Mouse (Mus musculus): Measurements from ENCODE around the gene H2-Ke6. TPM values are rescaled to one million over a fixed set of nuclear protein-coding genes. Genes with fewer than 3 reads are reported as not detected.

The H2-Ke6 gene
- polyA plus RNA-seq, 1 experiment from 2014 or later: 65.4 TPM

GRCm38 (mm10) chr17:34024861-34025755 lies 2.8 kb downstream of the H2-Ke6 start:
- Histone ChIP-seq H3K4me2 (ENCODE audit: low read length) (peak overlapping the region; percentile 87), H3K4me3 (replicated peaks; ENCODE audit: low read length) (peak overlapping the region; percentile 69), H3K9ac (replicated peaks; ENCODE audit: low read depth, low read length) (peak overlapping the region; percentile 79), H3K27ac (ENCODE audit: low read length) (peak overlapping the region; percentile 97), H3K36me3 (ENCODE audit: control insufficient read depth, insufficient read depth) (peaks cover 8% of the 10 kb centered on the region), H3K9me3 (ENCODE audit: control insufficient read depth, low read length) (no peaks in the 10 kb centered on the region), H3K4me1 (replicated peaks; ENCODE audit: control insufficient read depth, insufficient read depth, low read length) (peaks cover 52% of the 10 kb centered on the region), H3K27me3 (replicated peaks; ENCODE audit: control insufficient read depth, insufficient read depth, low read length) (no peaks in the 10 kb centered on the region)
- ATAC-seq: no peak; the same call in 1 of the 2 replicates
- under 1% methylated on average over 55 of the region's 57 CpGs for WGBS

GRCm38 (mm10) chr17:34024317-34024821 lies 3.5 kb downstream of the H2-Ke6 start, which contains the start of gene Ring1:
Gene Ring1 (minus strand): TSS chr17:34024680.
- peak within 1 kb of the TSS; percentile 97 for H3K27ac ChIP-seq (ENCODE audit: low read length)
- peaks cover 46% of the 10 kb centered on the region for H3K4me1 ChIP-seq (replicated peaks; ENCODE audit: control insufficient read depth, insufficient read depth, low read length)
- peak within 1 kb of the TSS; percentile 79 for H3K9ac ChIP-seq (replicated peaks; ENCODE audit: low read depth, low read length)
- no peaks in the 10 kb centered on the region for H3K27me3 ChIP-seq (replicated peaks; ENCODE audit: control insufficient read depth, insufficient read depth, low read length)
- ATAC-seq: peak; percentile 80
- WGBS: under 1% methylated on average over 41 of the region's 58 CpGs
- H3K36me3 ChIP-seq (ENCODE audit: control insufficient read depth, insufficient read depth): peaks cover 7% of the 10 kb centered on the region
- H3K4me2 ChIP-seq (ENCODE audit: low read length): peak within 1 kb of the TSS; percentile 87
- H3K4me3 ChIP-seq (replicated peaks; ENCODE audit: low read length): peak within 1 kb of the TSS; percentile 69
- no peaks in the 10 kb centered on the region for H3K9me3 ChIP-seq (ENCODE audit: control insufficient read depth, low read length)

GRCm38 (mm10) chr17:34023678-34024077 lies 4.2 kb downstream of the H2-Ke6 start:
- H3K27ac ChIP-seq (ENCODE audit: low read length): peak overlapping the region; percentile 97
- H3K9ac ChIP-seq (replicated peaks; ENCODE audit: low read depth, low read length): peak overlapping the region; percentile 79
- peak overlapping the region; percentile 87 for H3K4me2 ChIP-seq (ENCODE audit: low read length)
- no peak for ATAC-seq
- no peaks in the 10 kb centered on the region for H3K27me3 ChIP-seq (replicated peaks; ENCODE audit: control insufficient read depth, insufficient read depth, low read length)
- H3K4me1 ChIP-seq (replicated peaks; ENCODE audit: control insufficient read depth, insufficient read depth, low read length): peaks cover 42% of the 10 kb centered on the region
- WGBS: 63% methylated on average over 9 of the region's 9 CpGs
- no peaks in the 10 kb centered on the region for H3K9me3 ChIP-seq (ENCODE audit: control insufficient read depth, low read length)
- H3K36me3 ChIP-seq (ENCODE audit: control insufficient read depth, insufficient read depth): peaks cover 2% of the 10 kb centered on the region
- peak overlapping the region; percentile 69 for H3K4me3 ChIP-seq (replicated peaks; ENCODE audit: low read length)

- Histone ChIP-seq H3K9me3 (ENCODE audit: control insufficient read depth, low read length) (no peaks in the 10 kb centered on the region), H3K4me3 (replicated peaks; ENCODE audit: low read length) (no peak overlapping the region), H3K27ac (ENCODE audit: low read length) (no peak overlapping the region), H3K36me3 (ENCODE audit: control insufficient read depth, insufficient read depth) (peaks cover 2% of the 10 kb centered on the region), H3K27me3 (replicated peaks; ENCODE audit: control insufficient read depth, insufficient read depth, low read length) (no peaks in the 10 kb centered on the region), H3K4me2 (ENCODE audit: low read length) (no peak overlapping the region), H3K9ac (replicated peaks; ENCODE audit: low read depth, low read length) (no peak overlapping the region), H3K4me1 (replicated peaks; ENCODE audit: control insufficient read depth, insufficient read depth, low read length) (peaks cover 35% of the 10 kb centered on the region)
- 97% methylated on average over 20 of the region's 20 CpGs for WGBS
- ATAC-seq: no peak
Measured at GRCm38 (mm10) chr17:34022987-34023386, 4.9 kb downstream of the H2-Ke6 start.

- Histone ChIP-seq H3K4me3 (replicated peaks; ENCODE audit: low read length) (no peak overlapping the region), H3K27me3 (replicated peaks; ENCODE audit: control insufficient read depth, insufficient read depth, low read length) (no peaks in the 10 kb centered on the region), H3K27ac (ENCODE audit: low read length) (no peak overlapping the region), H3K36me3 (ENCODE audit: control insufficient read depth, insufficient read depth) (peaks cover 2% of the 10 kb centered on the region), H3K4me1 (replicated peaks; ENCODE audit: control insufficient read depth, insufficient read depth, low read length) (peaks cover 33% of the 10 kb centered on the region), H3K9ac (replicated peaks; ENCODE audit: low read depth, low read length) (no peak overlapping the region), H3K4me2 (ENCODE audit: low read length) (no peak overlapping the region), H3K9me3 (ENCODE audit: control insufficient read depth, low read length) (no peaks in the 10 kb centered on the region)
- 96% methylated on average over 12 of the region's 14 CpGs for WGBS
- no peak for ATAC-seq
Measured at GRCm38 (mm10) chr17:34022414-34022783, 5.5 kb downstream of the H2-Ke6 start.

- Histone ChIP-seq H3K27me3 (replicated peaks; ENCODE audit: control insufficient read depth, insufficient read depth, low read length) (no peaks in the 10 kb centered on the region), H3K4me1 (replicated peaks; ENCODE audit: control insufficient read depth, insufficient read depth, low read length) (peaks cover 26% of the 10 kb centered on the region), H3K4me3 (replicated peaks; ENCODE audit: low read length) (no peak overlapping the region), H3K9me3 (ENCODE audit: control insufficient read depth, low read length) (no peaks in the 10 kb centered on the region), H3K36me3 (ENCODE audit: control insufficient read depth, insufficient read depth) (peaks cover 2% of the 10 kb centered on the region), H3K27ac (ENCODE audit: low read length) (no peak overlapping the region), H3K9ac (replicated peaks; ENCODE audit: low read depth, low read length) (no peak overlapping the region), H3K4me2 (ENCODE audit: low read length) (no peak overlapping the region)
- WGBS: 97% methylated on average over 23 of the region's 23 CpGs
- no peak for ATAC-seq
Measured at GRCm38 (mm10) chr17:34021539-34022413, 6.1 kb downstream of the H2-Ke6 start.

- Histone ChIP-seq H3K36me3 (ENCODE audit: control insufficient read depth, insufficient read depth) (no peaks in the 10 kb centered on the region), H3K9ac (replicated peaks; ENCODE audit: low read depth, low read length) (no peak overlapping the region), H3K4me1 (replicated peaks; ENCODE audit: control insufficient read depth, insufficient read depth, low read length) (no peaks in the 10 kb centered on the region), H3K4me3 (replicated peaks; ENCODE audit: low read length) (no peak overlapping the region), H3K27me3 (replicated peaks; ENCODE audit: control insufficient read depth, insufficient read depth, low read length) (no peaks in the 10 kb centered on the region), H3K4me2 (ENCODE audit: low read length) (no peak overlapping the region), H3K9me3 (ENCODE audit: control insufficient read depth, low read length) (no peaks in the 10 kb centered on the region), H3K27ac (ENCODE audit: low read length) (no peak overlapping the region)
- ATAC-seq: no peak
- WGBS: 94% methylated on average over 8 of the region's 8 CpGs
Measured at GRCm38 (mm10) chr17:34013436-34013835, 14.4 kb downstream of the H2-Ke6 start.

- Histone ChIP-seq H3K27ac (ENCODE audit: low read length) (no peak overlapping the region), H3K27me3 (replicated peaks; ENCODE audit: control insufficient read depth, insufficient read depth, low read length) (no peaks in the 10 kb centered on the region), H3K4me2 (ENCODE audit: low read length) (no peak overlapping the region), H3K4me3 (replicated peaks; ENCODE audit: low read length) (no peak overlapping the region), H3K36me3 (ENCODE audit: control insufficient read depth, insufficient read depth) (no peaks in the 10 kb centered on the region), H3K4me1 (replicated peaks; ENCODE audit: control insufficient read depth, insufficient read depth, low read length) (no peaks in the 10 kb centered on the region), H3K9ac (replicated peaks; ENCODE audit: low read depth, low read length) (no peak overlapping the region), H3K9me3 (ENCODE audit: control insufficient read depth, low read length) (no peaks in the 10 kb centered on the region)
- 86% methylated on average over 5 of the region's 5 CpGs for WGBS
- ATAC-seq: no peak
Measured at GRCm38 (mm10) chr17:34010156-34010555, 17.7 kb downstream of the H2-Ke6 start.

- H3K9ac ChIP-seq (replicated peaks; ENCODE audit: low read depth, low read length): no peak overlapping the region
- H3K4me1 ChIP-seq (replicated peaks; ENCODE audit: control insufficient read depth, insufficient read depth, low read length): no peaks in the 10 kb centered on the region
- H3K27ac ChIP-seq (ENCODE audit: low read length): no peak overlapping the region
- no peaks in the 10 kb centered on the region for H3K9me3 ChIP-seq (ENCODE audit: control insufficient read depth, low read length)
- no peaks in the 10 kb centered on the region for H3K36me3 ChIP-seq (ENCODE audit: control insufficient read depth, insufficient read depth)
- no peaks in the 10 kb centered on the region for H3K27me3 ChIP-seq (replicated peaks; ENCODE audit: control insufficient read depth, insufficient read depth, low read length)
- no peak overlapping the region for H3K4me2 ChIP-seq (ENCODE audit: low read length)
- H3K4me3 ChIP-seq (replicated peaks; ENCODE audit: low read length): no peak overlapping the region
- ATAC-seq: no peak
- WGBS: 68% methylated on average over 2 of the region's 2 CpGs
Measured at GRCm38 (mm10) chr17:34006570-34006969, 21.3 kb downstream of the H2-Ke6 start.

Measured in forebrain, embryonic 16.5 days (tissue).